Mouse (Mus musculus) lung, postnatal 0 days (tissue): ENCODE measurements at regions not wholly inside any gene's neighbourhood (a gene's known extent, or its start where the extent isn't known, plus 50 kb on each side); places are given as distances from the start of the nearest gene placed in this dataset.

Source experiments
- ATAC-seq: fragments of 200-750 bp; cut with Nextera tagmentation; 2 replicates; pipeline ENCODE4 v1.8.0; 2017; ENCODE audit warnings: moderate library complexity
- DNase-seq: peaks from one replicate; pipeline ENCODE4 v3.0.0-alpha.2; 2016; ENCODE audit warnings: low spot score
- H3K27ac ChIP-seq: fragments of 300-500 bp; sonication (generic); 2 replicates; pipeline ENCODE4 v1.5.1; 2014; ENCODE audit warnings: antibody characterized with exemption, mild to moderate bottlenecking, low read length, mixed read lengths
- H3K27me3 ChIP-seq: fragments of 300-500 bp; sonication (generic); replicated peaks from 2 replicates; pipeline ENCODE4 v1.6.1; 2014; ENCODE audit warnings: low read length, mixed read lengths; ENCODE audit not compliant: insufficient read depth
- H3K36me3 ChIP-seq: fragments of 300-500 bp; sonication (generic); 2 replicates; pipeline ENCODE4 v1.6.1; 2014; ENCODE audit warnings: low read length, mixed read lengths; ENCODE audit not compliant: insufficient read depth
- H3K4me1 ChIP-seq: fragments of 300-500 bp; sonication (generic); 2 replicates; pipeline ENCODE4 v1.6.1; 2014; ENCODE audit warnings: antibody characterized with exemption, low read depth, low read length, mixed read lengths; ENCODE audit not compliant: insufficient read depth
- H3K4me2 ChIP-seq: fragments of 300-500 bp; sonication (generic); replicated peaks from 2 replicates; pipeline ENCODE4 v1.6.1; 2014; ENCODE audit warnings: low read depth, mild to moderate bottlenecking, low read length, moderate library complexity, mixed read lengths
- H3K4me3 ChIP-seq: fragments of 300-500 bp; sonication (generic); 2 replicates; pipeline ENCODE4 v1.5.1; 2014; ENCODE audit warnings: low read depth, low read length
- H3K9ac ChIP-seq: fragments of 300-500 bp; sonication (generic); replicated peaks from 2 replicates; pipeline ENCODE4 v1.6.1; 2014; ENCODE audit warnings: low read depth, mild to moderate bottlenecking
- H3K9me3 ChIP-seq: fragments of 300-500 bp; sonication (generic); 2 replicates; pipeline ENCODE4 v1.6.1; 2016; ENCODE audit warnings: low read length, mixed read lengths
- CTCF ChIP-seq: IDR thresholded peaks from 2 replicates; pipeline ENCODE4 v1.5.1; 2016; ENCODE audit warnings: antibody characterized with exemption, mild to moderate bottlenecking
- EP300 ChIP-seq: IDR thresholded peaks from 2 replicates; pipeline ENCODE4 v1.6.1; 2016; ENCODE audit warnings: antibody characterized with exemption, mild to moderate bottlenecking, control low read depth
- WGBS: fragments of 180-500 bp; shearing (Covaris S2); extraction: QIAGEN DNeasy Blood & Tissue Kit; methylation state at CpG from one replicate; pipeline ENCODE4 v1.1.7; 2014; 5-methylcytosine and 5-hydroxymethylcytosine counted together

DNA sequence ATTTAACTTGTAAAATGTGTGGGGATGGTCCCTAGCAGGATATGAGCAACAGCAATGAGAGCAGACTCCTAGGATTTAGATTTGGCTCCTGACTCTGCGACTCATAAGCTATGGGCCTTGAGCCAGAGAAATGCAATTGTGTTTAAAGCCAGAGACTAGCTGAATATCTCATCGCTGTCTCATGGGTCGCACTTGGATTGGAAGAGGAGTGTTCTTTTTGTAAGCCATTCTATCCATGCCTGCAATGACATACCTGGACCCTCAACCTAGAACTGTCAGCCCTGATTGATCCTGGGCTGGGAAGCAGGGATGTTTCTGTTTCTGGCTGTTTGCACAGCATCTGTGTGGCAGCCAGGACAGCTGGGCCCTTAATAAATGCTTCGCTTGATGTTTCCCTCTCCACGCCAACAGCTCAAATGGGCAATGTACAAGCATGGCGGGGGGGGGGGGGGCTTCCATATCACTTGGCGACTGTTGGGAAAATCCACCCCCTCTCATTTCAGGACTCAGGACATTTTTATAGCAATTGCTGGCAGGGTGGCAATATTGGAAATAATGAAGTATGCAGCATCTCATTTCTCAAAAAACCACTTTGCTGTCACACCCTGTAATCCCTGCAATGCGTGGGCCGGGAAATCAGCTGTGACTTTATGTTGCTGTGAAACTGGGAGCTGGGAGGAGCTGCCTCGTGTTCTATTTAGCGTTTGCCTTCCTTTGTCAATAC lies 338.0 kb downstream of the Hs3st1 start:
- no peak overlapping the region for H3K4me3 ChIP-seq
- no peak overlapping the region for H3K27ac ChIP-seq
- no peaks in the 10 kb centered on the region for H3K27me3 ChIP-seq
- DNase-seq, result no peak
- 74% methylated on average over 11 of the region's 11 CpGs for WGBS
- H3K9ac ChIP-seq, result no peak overlapping the region
- H3K4me1 ChIP-seq, result no peaks in the 10 kb centered on the region
- no peaks in the 10 kb centered on the region for H3K36me3 ChIP-seq
- H3K9me3 ChIP-seq, result no peaks in the 10 kb centered on the region
- ATAC-seq, result no peak
- TF ChIP-seq EP300, result no peak
- no peak for TF ChIP-seq CTCF
- H3K4me2 ChIP-seq, result no peak overlapping the region

DNA sequence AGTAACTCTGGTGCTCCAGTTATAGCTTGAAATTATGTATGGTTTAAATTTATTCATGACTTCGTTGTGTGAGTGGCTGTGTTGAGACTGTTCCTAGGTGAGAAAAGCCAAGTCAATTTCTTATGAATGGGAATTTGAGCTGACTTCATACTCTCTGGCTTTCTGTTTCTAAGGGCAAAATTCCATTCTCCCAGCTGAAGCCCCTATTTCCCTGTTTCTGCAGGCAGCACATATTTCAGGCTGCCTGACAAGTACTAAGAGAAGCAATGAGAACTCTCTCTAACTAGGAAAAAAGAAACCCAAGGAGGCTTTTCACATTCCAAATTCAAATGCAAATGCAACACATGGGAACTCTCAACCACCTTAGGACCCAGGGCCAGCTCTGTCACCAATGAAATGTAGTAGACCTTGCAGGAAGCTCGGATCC lies 338.7 kb downstream of the Hs3st1 start:
- Histone ChIP-seq H3K4me3 (no peak overlapping the region), H3K4me1 (no peaks in the 10 kb centered on the region), H3K27me3 (no peaks in the 10 kb centered on the region), H3K9me3 (no peaks in the 10 kb centered on the region), H3K9ac (no peak overlapping the region), H3K36me3 (no peaks in the 10 kb centered on the region), H3K4me2 (no peak overlapping the region), H3K27ac (no peak overlapping the region)
- no peak for ATAC-seq
- WGBS, result 66% methylated on average over 2 of the region's 2 CpGs
- TF ChIP-seq CTCF (no peak), EP300 (no peak)
- no peak for DNase-seq

DNA sequence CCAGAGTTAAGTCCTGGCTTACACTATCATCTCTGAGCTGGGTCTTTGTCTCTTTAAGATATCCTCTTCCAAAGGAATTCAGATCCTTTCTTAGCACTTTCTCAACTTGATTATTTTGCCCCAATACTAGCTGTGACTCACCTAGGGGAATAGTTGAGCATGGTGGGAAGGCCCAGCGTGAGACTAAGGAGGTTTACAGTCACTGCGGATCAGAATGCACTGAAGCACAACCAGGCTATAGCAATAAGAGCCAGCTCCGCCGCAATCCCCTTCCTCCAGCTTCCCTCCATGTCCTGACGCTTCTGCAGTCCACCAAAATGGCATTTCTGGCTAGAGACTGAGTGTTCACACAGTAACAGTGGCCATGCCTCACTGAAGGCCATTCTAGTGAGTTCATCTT lies 342.5 kb downstream of the Hs3st1 start:
- H3K9me3 ChIP-seq, result no peaks in the 10 kb centered on the region
- no peak overlapping the region for H3K4me3 ChIP-seq
- no peak for DNase-seq
- no peak for TF ChIP-seq EP300
- no peak for TF ChIP-seq CTCF
- no peak overlapping the region for H3K9ac ChIP-seq
- no peaks in the 10 kb centered on the region for H3K4me1 ChIP-seq
- H3K27ac ChIP-seq, result no peak overlapping the region
- no peak overlapping the region for H3K4me2 ChIP-seq
- H3K36me3 ChIP-seq, result no peaks in the 10 kb centered on the region
- ATAC-seq, result no peak
- H3K27me3 ChIP-seq, result no peaks in the 10 kb centered on the region
- 65% methylated on average over 5 of the region's 5 CpGs for WGBS

DNA sequence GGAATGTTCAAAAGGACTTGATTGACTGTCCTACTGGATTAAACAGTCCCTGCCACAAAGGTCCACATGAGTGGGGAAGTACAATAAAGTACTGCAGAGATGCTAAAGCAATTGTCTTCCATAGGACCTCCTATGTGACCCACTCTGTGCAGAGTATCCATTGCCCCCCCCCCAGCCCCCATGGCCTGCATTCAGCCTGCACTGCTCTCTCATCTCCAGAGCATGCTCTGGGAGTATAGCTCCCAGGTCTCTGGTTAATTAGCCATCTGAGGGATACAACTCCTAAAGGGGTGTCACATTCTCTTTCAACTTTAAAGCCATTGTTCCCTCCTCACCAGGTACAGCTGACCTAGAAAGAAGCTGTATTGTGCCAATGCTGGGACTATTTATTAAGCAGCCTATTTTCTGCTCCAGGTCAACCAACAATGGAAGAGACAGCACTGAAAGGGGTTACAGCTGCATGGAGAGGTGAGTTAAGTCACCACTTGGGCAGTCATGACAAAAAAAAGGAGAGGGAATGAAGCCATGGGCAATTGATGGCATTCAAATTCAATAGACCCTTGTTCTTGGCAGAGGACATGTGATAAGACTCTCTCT lies 364.8 kb downstream of the Hs3st1 start:
- ATAC-seq, result no peak
- Histone ChIP-seq H3K4me1 (no peaks in the 10 kb centered on the region), H3K27me3 (no peaks in the 10 kb centered on the region), H3K4me2 (no peak overlapping the region), H3K36me3 (no peaks in the 10 kb centered on the region), H3K9ac (no peak overlapping the region), H3K27ac (no peak overlapping the region), H3K9me3 (no peaks in the 10 kb centered on the region), H3K4me3 (no peak overlapping the region)
- DNase-seq, result no peak
- no peak for TF ChIP-seq CTCF
- TF ChIP-seq EP300, result no peak

DNA sequence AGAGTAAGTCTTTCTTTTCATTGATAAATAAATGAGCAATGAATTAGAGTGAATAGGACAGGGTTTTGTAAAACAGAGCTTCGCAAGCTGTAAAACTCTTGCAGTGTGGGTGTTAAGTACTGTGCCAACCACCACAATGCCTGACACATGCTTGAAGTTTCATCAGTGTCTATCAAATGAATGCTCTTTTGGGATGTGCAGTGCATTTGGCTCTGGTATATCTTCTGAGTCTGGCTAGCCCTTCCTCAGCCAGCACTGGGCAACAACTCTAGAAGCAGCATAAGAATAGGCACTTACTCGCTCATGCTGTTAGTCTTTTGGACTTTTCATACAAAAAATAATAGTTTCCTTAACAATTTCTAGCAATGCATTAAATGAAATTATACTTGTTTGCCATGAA lies 370.9 kb downstream of the Hs3st1 start:
- 88% methylated on average over 2 of the region's 2 CpGs for WGBS
- no peak for ATAC-seq
- H3K4me1 ChIP-seq, result no peaks in the 10 kb centered on the region

DNA sequence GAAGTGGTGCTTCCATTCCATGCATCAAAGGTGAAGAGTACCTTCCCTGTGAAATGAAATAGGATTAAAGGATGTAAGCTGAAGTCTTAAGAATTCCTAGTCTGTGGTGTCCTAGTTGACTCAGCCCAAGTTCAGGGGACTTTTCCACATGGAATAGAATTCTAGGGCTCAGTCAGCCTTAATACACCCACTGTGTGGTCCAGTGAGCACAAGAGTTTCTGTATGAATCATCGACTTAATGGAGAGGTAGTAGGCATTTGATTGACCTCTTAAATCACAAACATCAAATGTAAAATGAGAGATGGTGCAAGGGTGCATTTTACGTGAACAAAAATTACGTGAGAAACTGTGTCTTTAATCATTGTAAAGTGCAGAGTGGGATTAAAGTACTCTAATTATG lies 381.1 kb downstream of the Hs3st1 start:
- Histone ChIP-seq H3K27me3 (no peaks in the 10 kb centered on the region), H3K4me3 (no peak overlapping the region), H3K27ac (no peak overlapping the region), H3K4me1 (no peaks in the 10 kb centered on the region), H3K9ac (no peak overlapping the region), H3K4me2 (no peak overlapping the region), H3K36me3 (no peaks in the 10 kb centered on the region), H3K9me3 (no peaks in the 10 kb centered on the region)
- WGBS, result 80% methylated on average over 3 of the region's 3 CpGs
- ATAC-seq (no peak), DNase-seq (no peak)
- TF ChIP-seq CTCF, result no peak
- no peak for TF ChIP-seq EP300

More for the DNA sequence above, 370.9 kb downstream of the Hs3st1 start:
- no peak overlapping the region for H3K4me2 ChIP-seq
- no peak for DNase-seq
- TF ChIP-seq CTCF, result no peak
- TF ChIP-seq EP300, result no peak
- no peaks in the 10 kb centered on the region for H3K36me3 ChIP-seq
- H3K27ac ChIP-seq, result no peak overlapping the region
- no peaks in the 10 kb centered on the region for H3K27me3 ChIP-seq
- H3K9me3 ChIP-seq, result no peaks in the 10 kb centered on the region
- no peak overlapping the region for H3K9ac ChIP-seq
- H3K4me3 ChIP-seq, result no peak overlapping the region
